Mouse (Mus musculus) CH12.LX (cell line): ENCODE results near the gene Plekhm3. TPM values are rescaled to one million over a fixed set of nuclear protein-coding genes. Genes with fewer than 3 reads are reported as not detected.

Source experiments
- DNase-seq: peaks from one replicate; pipeline ENCODE4 v3.0.0-alpha.2; 2013; ENCODE audit errors: extremely low read depth
- H3K27ac ChIP-seq: 2 replicates; pipeline ENCODE4 v1.5.1; 2012; ENCODE audit warnings: low read depth, mild to moderate bottlenecking, control low read depth, moderate library complexity; ENCODE audit not compliant: insufficient read depth
- H3K27me3 ChIP-seq: replicated peaks from 2 replicates; pipeline ENCODE3; 2012; ENCODE audit warnings: inconsistent platforms
- H3K36me3 ChIP-seq, 2 experiments: replicated peaks in 1 of 2; 2 replicates each; pipeline versions ENCODE3 to v1.6.1; 2012; ENCODE audit warnings: inconsistent platforms in 1 of 2, low read length in 1 of 2, mild to moderate bottlenecking in 1 of 2, mixed read lengths in 1 of 2, moderate library complexity in 1 of 2; ENCODE audit not compliant: control insufficient read depth in 1 of 2, insufficient read depth in 1 of 2
- H3K4me1 ChIP-seq, 2 experiments: 2 replicates each; pipeline ENCODE4 v1.6.1; 2012; ENCODE audit warnings: inconsistent platforms in 1 of 2, moderate library complexity in 1 of 2; ENCODE audit not compliant: insufficient read depth in 2 of 2, control insufficient read depth in 1 of 2
- H3K4me2 ChIP-seq: 2 replicates; pipeline ENCODE4 v1.6.1; 2012; ENCODE audit warnings: low read depth, mild to moderate bottlenecking, control low read depth; ENCODE audit not compliant: poor library complexity, insufficient read depth, severe bottlenecking
- H3K4me3 ChIP-seq, 3 experiments: fragments of 150-350 bp in 1 of 3; sonication (generic) in 1 of 3; replicated peaks in 1 of 3; 2 replicates each; pipeline versions ENCODE3 to v1.5.1; 2011 to 2012; ENCODE audit warnings: low read depth in 2 of 3, low read length in 2 of 3, mild to moderate bottlenecking in 2 of 3, moderate library complexity in 2 of 3, control low read depth in 1 of 3, improper control_type of control experiment in 1 of 3, inconsistent platforms in 1 of 3, mixed read lengths in 1 of 3; ENCODE audit not compliant: poor library complexity in 1 of 3
- H3K79me2 ChIP-seq: replicated peaks from 2 replicates; pipeline ENCODE4 v1.6.1; 2012; ENCODE audit warnings: mild to moderate bottlenecking, moderate library complexity; ENCODE audit not compliant: control insufficient read depth, poor library complexity, insufficient read depth, severe bottlenecking; ENCODE audit errors: extremely low read depth
- H3K9ac ChIP-seq: 2 replicates; pipeline ENCODE4 v1.6.1; 2012; ENCODE audit warnings: low read depth, mild to moderate bottlenecking, control low read depth, moderate library complexity; ENCODE audit not compliant: insufficient read depth
- H3K9me3 ChIP-seq: replicated peaks from 2 replicates; pipeline ENCODE3; 2012; ENCODE audit warnings: low read length, inconsistent platforms, mixed read lengths
- BHLHE40 ChIP-seq: IDR thresholded peaks from 2 replicates; pipeline ENCODE4 v1.6.1; 2011; ENCODE audit warnings: mild to moderate bottlenecking, low read depth, low read length, improper control_type of control experiment
- CHD1 ChIP-seq: IDR thresholded peaks from 2 replicates; pipeline ENCODE4 v1.6.1; 2012; ENCODE audit warnings: low read depth, low read length, improper control_type of control experiment, inconsistent platforms
- CHD2 ChIP-seq: IDR thresholded peaks from 2 replicates; pipeline ENCODE4 v1.6.1; 2011; ENCODE audit warnings: low read length, improper control_type of control experiment
- CTCF ChIP-seq, 2 experiments: IDR thresholded peaks in 1 of 2; conservative IDR thresholded peaks in 1 of 2; 2 replicates each; pipeline ENCODE4 v1.5.1; 2011 to 2012; ENCODE audit warnings: low read depth in 2 of 2, low read length in 2 of 2, improper control_type of control experiment in 1 of 2, inconsistent platforms in 1 of 2, mild to moderate bottlenecking in 1 of 2, moderate library complexity in 1 of 2
- E2F4 ChIP-seq: IDR thresholded peaks from 2 replicates; pipeline ENCODE4 v1.6.1; 2011; ENCODE audit warnings: low read depth, low read length, improper control_type of control experiment; ENCODE audit not compliant: insufficient replicate concordance
- ELF1 ChIP-seq: IDR thresholded peaks from 2 replicates; pipeline ENCODE4 v1.6.1; 2014; ENCODE audit warnings: low read depth, mild to moderate bottlenecking, inconsistent platforms, low read length, improper control_type of control experiment
- EP300 ChIP-seq: IDR thresholded peaks from 2 replicates; pipeline ENCODE4 v1.6.1; 2011; ENCODE audit warnings: low read length, improper control_type of control experiment
- ETS1 ChIP-seq: conservative IDR thresholded peaks from 2 replicates; pipeline ENCODE4 v1.6.1; 2012; ENCODE audit warnings: low read depth, mild to moderate bottlenecking, inconsistent platforms, low read length, improper control_type of control experiment, moderate library complexity
- GABPA ChIP-seq: IDR thresholded peaks from 2 replicates; pipeline ENCODE4 v1.6.1; 2012; ENCODE audit warnings: low read depth, low read length, improper control_type of control experiment, inconsistent platforms; ENCODE audit not compliant: insufficient replicate concordance
- HCFC1 ChIP-seq: IDR thresholded peaks from 2 replicates; pipeline ENCODE4 v1.6.1; 2012; ENCODE audit warnings: low read depth, mild to moderate bottlenecking, inconsistent platforms, low read length, improper control_type of control experiment
- IRF4 ChIP-seq: IDR thresholded peaks from 2 replicates; pipeline ENCODE4 v1.6.1; 2014; ENCODE audit warnings: low read depth, mild to moderate bottlenecking, inconsistent platforms, low read length, improper control_type of control experiment
- JUN ChIP-seq: IDR thresholded peaks from 2 replicates; pipeline ENCODE4 v1.6.1; 2011; ENCODE audit warnings: low read depth, mild to moderate bottlenecking, low read length, improper control_type of control experiment, moderate library complexity; ENCODE audit not compliant: insufficient read depth
- JUND ChIP-seq: conservative IDR thresholded peaks from 2 replicates; pipeline ENCODE4 v1.6.1; 2011; ENCODE audit warnings: low read depth, low read length, improper control_type of control experiment
- KAT2A ChIP-seq: IDR thresholded peaks from 2 replicates; pipeline ENCODE4 v1.6.1; 2012; ENCODE audit warnings: low read length, improper control_type of control experiment, inconsistent platforms; ENCODE audit not compliant: insufficient replicate concordance
- MAFK ChIP-seq: IDR thresholded peaks from 2 replicates; pipeline ENCODE4 v1.6.1; 2011; ENCODE audit warnings: low read length, improper control_type of control experiment; ENCODE audit not compliant: insufficient replicate concordance
- MAX ChIP-seq: IDR thresholded peaks from 2 replicates; pipeline ENCODE4 v1.6.1; 2011; ENCODE audit warnings: low read length, improper control_type of control experiment
- MAZ ChIP-seq: IDR thresholded peaks from 2 replicates; pipeline ENCODE4 v1.6.1; 2012; ENCODE audit warnings: low read depth, mild to moderate bottlenecking, inconsistent platforms, low read length, improper control_type of control experiment, moderate library complexity
- MEF2A ChIP-seq: IDR thresholded peaks from 2 replicates; pipeline ENCODE4 v1.6.1; 2014; ENCODE audit warnings: low read depth, mild to moderate bottlenecking, inconsistent platforms, low read length, improper control_type of control experiment, borderline replicate concordance
- MXI1 ChIP-seq: IDR thresholded peaks from 2 replicates; pipeline ENCODE4 v1.6.1; 2011; ENCODE audit warnings: mild to moderate bottlenecking, low read depth, low read length, improper control_type of control experiment
- MYC ChIP-seq: IDR thresholded peaks from 2 replicates; pipeline ENCODE4 v1.6.1; 2011; ENCODE audit warnings: low read depth, mild to moderate bottlenecking, improper control_type of control experiment, low read length
- NELFE ChIP-seq: IDR thresholded peaks from 2 replicates; pipeline ENCODE4 v1.6.1; 2011; ENCODE audit warnings: low read depth, low read length, improper control_type of control experiment
- NRF1 ChIP-seq: IDR thresholded peaks from 2 replicates; pipeline ENCODE4 v1.6.1; 2014; ENCODE audit warnings: low read depth, mild to moderate bottlenecking, inconsistent platforms, low read length, improper control_type of control experiment, moderate library complexity
- PAX5 ChIP-seq: IDR thresholded peaks from 2 replicates; pipeline ENCODE4 v1.6.1; 2012; ENCODE audit warnings: low read length, inconsistent platforms, mixed read lengths
- POLR2A ChIP-seq: IDR thresholded peaks from 2 replicates; pipeline ENCODE4 v1.6.1; 2011; ENCODE audit warnings: low read depth, mild to moderate bottlenecking, improper control_type of control experiment, low read length
- POLR2AphosphoS2 ChIP-seq: IDR thresholded peaks from 2 replicates; pipeline ENCODE4 v1.6.1; 2011; ENCODE audit warnings: low read depth, low read length, improper control_type of control experiment
- RAD21 ChIP-seq: IDR thresholded peaks from 2 replicates; pipeline ENCODE4 v1.6.1; 2011; ENCODE audit warnings: low read depth, mild to moderate bottlenecking, low read length, improper control_type of control experiment, moderate library complexity
- RCOR1 ChIP-seq: conservative IDR thresholded peaks from 2 replicates; pipeline ENCODE4 v1.6.1; 2012; ENCODE audit warnings: low read depth, mild to moderate bottlenecking, inconsistent platforms, low read length, improper control_type of control experiment
- SIN3A ChIP-seq: IDR thresholded peaks from 2 replicates; pipeline ENCODE4 v1.6.1; 2012; ENCODE audit warnings: low read length, improper control_type of control experiment, inconsistent platforms
- SMC3 ChIP-seq: IDR thresholded peaks from 2 replicates; pipeline ENCODE4 v1.6.1; 2011; ENCODE audit warnings: low read depth, low read length, improper control_type of control experiment
- TBP ChIP-seq: conservative IDR thresholded peaks from 2 replicates; pipeline ENCODE4 v1.6.1; 2011; ENCODE audit warnings: low read depth, low read length, improper control_type of control experiment
- TCF12 ChIP-seq: IDR thresholded peaks from 2 replicates; pipeline ENCODE4 v1.6.1; 2014; ENCODE audit warnings: low read depth, mild to moderate bottlenecking, inconsistent platforms, low read length, improper control_type of control experiment
- UBTF ChIP-seq: IDR thresholded peaks from 2 replicates; pipeline ENCODE4 v1.6.1; 2012; ENCODE audit warnings: low read depth, mild to moderate bottlenecking, inconsistent platforms, low read length, improper control_type of control experiment, moderate library complexity
- USF1 ChIP-seq: IDR thresholded peaks from 2 replicates; pipeline ENCODE4 v1.6.1; 2014; ENCODE audit warnings: low read depth, mild to moderate bottlenecking, inconsistent platforms, low read length, improper control_type of control experiment
- USF2 ChIP-seq: conservative IDR thresholded peaks from 2 replicates; pipeline ENCODE4 v1.6.1; 2011; ENCODE audit warnings: low read depth, low read length, improper control_type of control experiment
- ZC3H11A ChIP-seq: IDR thresholded peaks from 2 replicates; pipeline ENCODE4 v1.6.1; 2012; ENCODE audit warnings: low read depth, mild to moderate bottlenecking, inconsistent platforms, low read length, improper control_type of control experiment
- ZKSCAN1 ChIP-seq: IDR thresholded peaks from 2 replicates; pipeline ENCODE4 v1.6.1; 2012; ENCODE audit warnings: low read depth, inconsistent platforms, low read length, improper control_type of control experiment, borderline replicate concordance
- ZMIZ1 ChIP-seq: IDR thresholded peaks from 2 replicates; pipeline ENCODE4 v1.6.1; 2012; ENCODE audit warnings: low read depth, mild to moderate bottlenecking, inconsistent platforms, low read length, improper control_type of control experiment
- ZNF384 ChIP-seq: IDR thresholded peaks from 2 replicates; pipeline ENCODE4 v1.6.1; 2012; ENCODE audit warnings: low read depth, low read length, improper control_type of control experiment, inconsistent platforms
- dilution Hi-C: fragments of 300-500 bp; cut with MboI; formaldehyde crosslinking; loops from 2 replicates; pipeline ENCODE4 v1.14.3; 2020; ENCODE audit warnings: low sequenced_read_pairs; ENCODE audit not compliant: extremely low pct_unique_long_range_greater_than_20kb, extremely low pct_ligation_motif_present
- in situ Hi-C: fragments of 300-500 bp; cut with MboI; formaldehyde crosslinking; loops from 3 replicates; pipeline ENCODE4 v1.14.3; 2019; ENCODE audit warnings: low sequenced_read_pairs, low pct_ligation_motif_present, low pct_unique_long_range_greater_than_20kb, mixed read lengths
- polyA plus RNA-seq: library from polyadenylated mRNA; unstranded; fragments of >175 nt; gene quantifications from 2 replicates; pipeline ENCODE4 v1.2.1, GENCODE M21; 2012; ENCODE audit warnings: low read depth; ENCODE audit not compliant: insufficient read length
- total RNA-seq, 2 experiments: library from RNA; depleted of rRNA; stranded (reverse); fragments of 300-350 nt in 1 of 2; fragments of >200 nt in 1 of 2; gene quantifications; 2 replicates each; pipeline ENCODE4 v1.2.3; 2012 to 2014

The Plekhm3 gene
- total and polyA plus RNA-seq, 3 experiments = 9.9 to 14.1 (median 13.0) TPM

- DNase-seq = peak; percentile 53
- no peaks in the 10 kb centered on the region for H3K9me3 ChIP-seq
- dilution Hi-C loops (no loop called here), in situ Hi-C loops (no loop called here)
- no peaks in the 10 kb centered on the region for H3K27me3 ChIP-seq
- 0 out of 2 replicates have a peak, but pooled peaks cover 6% of the 10 kb centered on the region for H3K79me2 ChIP-seq
- H3K27ac ChIP-seq = peak overlapping the region; percentile 72
- peak overlapping the region; percentile 23; the same call in 1 of the 2 replicates for H3K9ac ChIP-seq
- TF ChIP-seq KAT2A (no peak), TCF12 (no peak), MAZ (no peak), USF1 (no peak), E2F4 (no peak), MYC (0 out of 2 replicates have a peak, but pooled peaks have one; percentile 31), MAFK (no peak), MEF2A (peak; percentile 55; the same call in 1 of the 2 replicates), NELFE (no peak), ZNF384 (peak; percentile 57), IRF4 (0 out of 2 replicates have a peak, but pooled peaks have one; percentile 18), ZMIZ1 (0 out of 2 replicates have a peak, but pooled peaks have one; percentile 33), ELF1 (0 out of 2 replicates have a peak, but pooled peaks have one; percentile 31), NRF1 (0 out of 2 replicates have a peak, but pooled peaks have one; percentile 21), GABPA (no peak), CHD1 (no peak), USF2 (no peak), PAX5 (no peak), MXI1 (no peak), ZC3H11A (no peak), RCOR1 (no peak), POLR2AphosphoS2 (no peak), ZKSCAN1 (no peak), HCFC1 (no peak), CTCF (conservative IDR thresholded peaks at IDR 0.05 in 1 of 2, IDR thresholded peaks at IDR 0.05 in 1 of 2; ENCODE audit: low read depth in 2 of 2, low read length in 2 of 2) (no peak), JUND (no peak), POLR2A (no peak), CHD2 (no peak), BHLHE40 (no peak), JUN (no peak), TBP (0 out of 2 replicates have a peak, but pooled peaks have one; percentile 15), UBTF (no peak), ETS1 (no peak; the same call in 1 of the 2 replicates), EP300 (peak; percentile 42; the same call in 1 of the 2 replicates), SMC3 (no peak), RAD21 (no peak), MAX (no peak), SIN3A (no peak)
- peaks cover 6 to 50% of the 10 kb centered on the region in 2 experiments for H3K4me1 ChIP-seq
- H3K4me3 ChIP-seq = no peak overlapping the region
- H3K4me2 ChIP-seq = peak overlapping the region; percentile 42; the same call in 1 of the 2 replicates
- peaks cover 3 to 13% of the 10 kb centered on the region in 2 experiments for H3K36me3 ChIP-seq
Observed at GRCm38 (mm10) chr1:64930124-64930523, 26.5 kb downstream of the Plekhm3 start.
